Mouse (Mus musculus) adrenal gland, postnatal 36 days (tissue): ENCODE results near the gene Dnaic1. TPM values are rescaled to one million over a fixed set of nuclear protein-coding genes. Genes with fewer than 3 reads are reported as not detected.

Experiments used
- DNase-seq, 2 experiments: peaks; one replicate each; pipeline ENCODE4 v3.0.0; 2021; ENCODE audit warnings: mixed read lengths in 1 of 2
- long read RNA-seq, 2 experiments: library from polyadenylated mRNA; stranded (forward); transcript quantifications; one replicate each; pipeline ENCODE4 v2.0.0; 2021; ENCODE audit warnings: borderline sequencing depth in 2 of 2
- total RNA-seq, 2 experiments: library from RNA; stranded (reverse); gene quantifications; 2 replicates each; pipeline ENCODE4 v1.2.3; 2021

The Dnaic1 gene
- total RNA-seq, result not detected
- long read RNA-seq, experiment 1, result 0 reads
- long read RNA-seq, experiment 2, result 0 reads

DNA sequence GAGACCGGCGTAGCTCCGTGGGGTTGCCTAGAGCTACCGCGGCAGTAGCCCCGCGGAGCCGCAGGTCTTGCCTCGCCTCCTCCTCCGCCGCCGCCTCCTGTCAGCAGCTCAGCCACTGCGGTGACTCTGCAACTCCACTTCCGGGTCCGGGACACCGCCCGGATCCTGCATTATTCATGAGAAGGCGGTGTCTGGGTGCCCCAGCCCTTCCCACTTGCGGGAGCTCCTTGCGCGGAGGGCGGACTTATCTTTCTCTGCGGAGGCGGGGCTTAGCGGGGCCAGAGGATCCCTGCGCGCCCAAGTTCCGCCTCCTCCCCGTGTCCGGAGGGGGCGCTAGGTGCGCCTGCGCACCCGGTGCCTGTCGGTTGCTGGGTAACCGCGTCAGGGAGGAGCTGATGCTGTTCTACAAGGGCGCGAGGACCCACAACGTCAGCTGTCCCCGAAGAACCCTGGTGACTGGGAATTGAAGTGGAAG lies at the start of gene Dnaic1, which contains the start of gene Fam219a:
Dnaic1 (plus strand) TSS at position 365 of the 475 bp plus-strand sequence.
Fam219a (minus strand) TSS at position 128 of the 475 bp plus-strand sequence.
- DNase-seq, result peak; percentile 99

GRCm38 (mm10) chr4:41520641-41521040 lies 48.9 kb upstream of the Dnaic1 start:
- no peak for DNase-seq

DNA sequence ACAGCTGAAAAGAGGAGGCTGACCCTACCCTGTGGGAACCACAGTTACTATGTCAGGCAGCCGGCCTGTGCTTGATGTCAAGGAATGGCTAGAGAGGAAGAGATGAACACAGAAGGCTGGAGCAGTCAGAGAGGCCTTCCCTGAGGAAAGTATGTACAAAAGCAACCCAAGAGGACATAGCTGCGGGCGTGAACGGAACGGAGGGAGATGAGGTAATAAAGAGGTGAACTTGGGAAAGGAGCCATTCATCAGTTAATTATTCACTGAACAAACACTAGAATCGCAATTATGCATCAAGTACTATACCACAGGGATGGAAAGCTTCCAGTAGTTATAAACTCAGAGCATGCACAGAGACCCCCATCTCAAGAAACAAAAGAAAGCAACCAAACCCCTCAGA lies 47.4 kb upstream of the Dnaic1 start:
- DNase-seq, result no peak

- DNase-seq, result peak; percentile 38 to 55
These were observed 46.8 kb upstream of the Dnaic1 start for GRCm38 (mm10) chr4:41522788-41523187.

GRCm38 (mm10) chr4:41523839-41524238 lies 45.7 kb upstream of the Dnaic1 start:
- no peak for DNase-seq

- no peak for DNase-seq
These were observed 44.7 kb upstream of the Dnaic1 start for GRCm38 (mm10) chr4:41524829-41525228.

DNA sequence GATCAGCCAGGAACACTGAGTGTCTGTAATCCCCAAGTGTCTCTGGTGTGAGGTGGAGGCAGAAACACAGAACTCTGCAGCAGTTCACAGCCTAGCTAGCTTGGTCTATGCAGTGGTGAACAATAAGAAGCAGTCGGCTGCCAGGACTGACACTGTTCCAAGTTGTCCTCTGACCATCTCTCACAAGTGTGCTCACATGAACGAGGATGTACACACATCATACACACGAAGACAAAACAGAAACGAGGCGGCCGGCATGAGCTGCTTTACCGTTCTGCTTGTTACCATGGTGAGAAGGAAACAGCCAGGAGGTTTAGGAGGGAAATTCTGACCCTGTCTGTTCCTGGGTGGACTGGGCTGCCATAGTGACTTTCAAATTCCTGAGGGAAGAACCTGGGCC lies 43.0 kb upstream of the Dnaic1 start:
- no peak for DNase-seq

- DNase-seq, result no peak
These were observed 42.5 kb upstream of the Dnaic1 start for GRCm38 (mm10) chr4:41527076-41527475.

DNA sequence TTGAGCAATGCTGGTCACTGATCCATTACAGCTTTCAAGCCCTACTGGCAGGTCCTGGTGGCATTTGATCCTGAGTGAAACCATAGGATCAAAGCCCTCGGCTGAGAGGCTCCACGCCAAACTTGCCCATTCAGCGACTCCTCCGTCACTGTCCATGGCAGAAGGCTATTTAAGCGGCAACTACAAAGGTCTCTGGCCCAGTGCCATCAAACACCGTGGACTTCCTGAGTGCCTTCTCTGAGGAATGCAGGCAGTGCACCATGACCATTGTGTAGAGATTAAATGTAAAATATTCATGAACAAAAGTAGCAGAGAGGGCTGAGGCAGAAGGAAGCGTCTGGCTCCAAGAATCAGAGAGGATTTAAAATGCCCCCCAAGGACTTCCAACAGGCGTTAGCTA lies 41.6 kb upstream of the Dnaic1 start:
- DNase-seq, result peak; percentile 63 to 65

- DNase-seq, result peak; percentile 43 to 62
These were observed 37.2 kb upstream of the Dnaic1 start for GRCm38 (mm10) chr4:41532420-41532819.

DNA sequence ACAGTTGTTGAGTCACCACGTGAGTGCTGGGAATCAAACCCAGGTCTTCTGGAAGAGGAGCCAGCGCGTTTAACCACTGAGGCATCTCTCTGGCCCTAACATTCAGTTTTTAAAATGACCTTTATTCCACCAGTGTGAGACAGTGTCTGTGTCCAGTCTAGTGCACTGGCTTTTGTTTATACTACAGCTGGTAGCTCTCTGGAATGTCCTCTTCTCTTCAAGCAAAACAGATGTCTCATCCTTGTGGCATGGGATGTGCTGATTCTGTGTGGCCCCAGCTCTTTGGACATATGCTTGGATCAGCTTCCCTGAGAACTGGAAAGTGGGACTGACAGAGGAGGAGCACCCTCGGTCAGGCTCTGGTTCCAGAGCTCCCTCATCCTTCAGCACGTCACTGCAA lies 34.7 kb upstream of the Dnaic1 start:
- DNase-seq, result no peak

- DNase-seq, result no peak
These were observed 27.4 kb upstream of the Dnaic1 start for GRCm38 (mm10) chr4:41542136-41542535.

- peak; percentile 75 to 77 for DNase-seq
These were observed 23.6 kb upstream of the Dnaic1 start for GRCm38 (mm10) chr4:41545985-41546384.

DNA sequence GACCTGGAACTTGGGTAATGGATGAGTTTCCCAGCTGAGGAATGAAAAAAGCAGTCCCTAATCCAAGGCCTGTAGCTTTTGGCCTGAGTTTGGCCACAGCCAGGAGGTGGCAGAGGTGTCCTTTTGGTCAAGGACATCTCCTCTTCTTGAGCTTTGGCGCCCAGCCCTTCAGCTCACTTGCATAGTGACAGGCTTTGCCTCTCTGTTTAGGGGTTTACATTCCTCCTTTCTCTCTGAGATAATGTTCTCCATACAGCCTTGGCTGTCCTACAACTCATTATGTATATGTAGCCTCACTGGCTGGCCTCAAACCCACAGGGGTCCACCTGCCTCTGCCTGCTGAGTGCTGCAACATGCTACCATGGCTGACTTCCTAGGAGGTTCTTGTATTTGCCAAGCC lies 22.5 kb upstream of the Dnaic1 start:
- peak in 1 of 2 experiments; percentile 17 for DNase-seq

DNA sequence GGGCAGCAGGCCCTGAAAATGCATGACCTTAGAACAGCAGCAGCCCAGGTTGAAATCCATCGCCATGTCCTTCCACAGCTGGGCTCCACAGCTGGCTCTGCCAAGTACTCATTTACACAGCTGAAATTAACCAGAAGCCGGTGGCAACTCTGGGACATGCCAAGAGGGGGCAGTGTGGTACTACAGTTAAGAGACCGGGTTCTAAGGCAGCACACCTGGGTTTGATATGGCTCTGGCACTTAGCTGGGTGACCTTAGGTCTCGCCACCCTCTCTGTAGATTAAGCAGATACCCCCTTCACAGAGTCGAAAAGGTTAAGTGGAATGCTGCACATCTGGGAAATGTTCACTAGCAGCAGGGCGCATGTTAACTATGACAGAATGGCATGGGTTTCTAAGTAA lies 17.0 kb upstream of the Dnaic1 start:
- peak; percentile 74 to 83 for DNase-seq

GRCm38 (mm10) chr4:41553116-41553515 lies 16.5 kb upstream of the Dnaic1 start:
- DNase-seq, result no peak

GRCm38 (mm10) chr4:41554994-41555663 lies 14.4 kb upstream of the Dnaic1 start:
- peak; percentile 71 to 85 for DNase-seq

DNA sequence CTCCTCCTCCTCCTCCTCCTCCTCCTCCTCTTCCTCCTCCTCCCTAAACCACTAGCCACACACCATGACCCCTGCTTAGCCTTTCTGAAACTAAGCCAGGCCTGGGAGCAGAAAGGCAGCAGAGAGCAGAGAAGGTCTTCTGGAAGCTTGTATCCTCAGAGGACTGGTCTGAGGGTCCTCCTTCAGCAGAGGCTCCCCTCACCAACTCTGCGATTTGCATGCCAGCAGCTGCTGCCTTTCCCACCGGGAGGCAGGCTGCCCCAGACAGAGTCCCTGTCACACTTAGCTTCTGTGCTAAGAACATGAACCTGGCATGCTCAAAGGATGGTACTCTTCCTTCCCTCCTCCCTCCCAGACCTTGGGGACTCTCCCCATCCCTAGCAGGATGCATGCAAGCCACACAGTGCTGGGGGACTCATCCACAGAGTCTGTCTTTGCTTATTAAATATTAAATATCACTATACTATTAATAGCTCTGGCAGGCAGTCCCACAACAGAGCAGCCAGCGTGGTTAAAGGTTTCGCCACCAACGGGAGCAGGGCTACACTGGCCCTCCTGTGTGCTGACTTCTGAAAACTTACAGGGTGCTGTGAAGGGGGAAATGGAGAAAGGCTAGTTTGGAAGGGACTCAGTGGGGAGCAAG lies 13.1 kb upstream of the Dnaic1 start:
- DNase-seq, result no peak

- DNase-seq, result no peak
These were observed 12.5 kb upstream of the Dnaic1 start for GRCm38 (mm10) chr4:41557092-41557491.

DNA sequence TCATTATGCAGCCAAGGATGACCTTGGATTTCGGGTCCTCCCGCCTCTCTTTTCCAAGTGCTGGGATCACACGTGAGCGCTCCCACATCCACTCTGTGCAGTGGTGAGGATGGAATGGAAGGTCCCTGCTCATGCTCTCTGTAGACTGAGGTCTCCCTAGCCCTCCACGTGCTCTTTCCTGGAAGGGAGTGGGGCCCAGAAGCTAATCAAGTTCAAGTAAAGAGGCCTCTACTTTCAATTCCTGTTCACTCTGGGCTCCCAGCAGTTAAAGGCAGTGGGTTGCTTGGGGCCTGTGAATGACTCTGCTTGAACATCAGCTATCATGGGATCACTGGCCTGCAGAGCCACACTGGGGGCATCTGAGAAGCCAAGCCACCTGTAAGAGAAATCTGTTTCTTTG lies 6.3 kb upstream of the Dnaic1 start:
- no peak for DNase-seq

- no peak for DNase-seq
These were observed 3.5 kb upstream of the Dnaic1 start for GRCm38 (mm10) chr4:41566123-41566522.

GRCm38 (mm10) chr4:41568239-41568638 lies 1.3 kb upstream of the Dnaic1 start:
- DNase-seq, result peak; percentile 42 to 60

GRCm38 (mm10) chr4:41568682-41569410 lies 729 bp upstream of the Dnaic1 start:
- DNase-seq, result peak; percentile 31 to 47
